Mouse (Mus musculus) forebrain, embryonic 16.5 days (tissue): ENCODE measurements around the gene Slc6a18. TPM values are rescaled to one million over a fixed set of nuclear protein-coding genes. Genes with fewer than 3 reads are reported as not detected.
A peak's percentile ranks its signal among the peaks of the same experiment; 100 is the strongest.

Experiments used
- ATAC-seq: fragments of 200-750 bp; cut with Nextera tagmentation; 2 replicates; pipeline ENCODE4 v1.8.0; 2017; ENCODE audit warnings: mild to moderate bottlenecking, moderate library complexity
- H3K27ac ChIP-seq: fragments of 300-500 bp; sonication (generic); 2 replicates; pipeline ENCODE4 v1.5.1; 2014; ENCODE audit warnings: low read length, control low read depth
- H3K27me3 ChIP-seq: fragments of 300-500 bp; sonication (generic); replicated peaks from 2 replicates; pipeline ENCODE4 v1.6.1; 2014; ENCODE audit warnings: low read length; ENCODE audit not compliant: control insufficient read depth, insufficient read depth
- H3K36me3 ChIP-seq: fragments of 300-500 bp; sonication (generic); 2 replicates; pipeline ENCODE4 v1.6.1; 2014; ENCODE audit not compliant: control insufficient read depth, insufficient read depth
- H3K4me1 ChIP-seq: fragments of 300-500 bp; sonication (generic); replicated peaks from 2 replicates; pipeline ENCODE4 v1.6.1; 2014; ENCODE audit warnings: low read length; ENCODE audit not compliant: control insufficient read depth, insufficient read depth
- H3K4me2 ChIP-seq: fragments of 300-500 bp; sonication (generic); 2 replicates; pipeline ENCODE4 v1.6.1; 2014; ENCODE audit warnings: mild to moderate bottlenecking, low read length, control low read depth
- H3K4me3 ChIP-seq: fragments of 300-500 bp; sonication (generic); replicated peaks from 2 replicates; pipeline ENCODE4 v1.5.1; 2014; ENCODE audit warnings: mild to moderate bottlenecking, low read length, control low read depth
- H3K9ac ChIP-seq: fragments of 300-500 bp; sonication (generic); replicated peaks from 2 replicates; pipeline ENCODE4 v1.6.1; 2014; ENCODE audit warnings: low read depth, low read length, control low read depth
- H3K9me3 ChIP-seq: fragments of 300-500 bp; sonication (generic); 2 replicates; pipeline ENCODE4 v1.6.1; 2016; ENCODE audit warnings: low read length; ENCODE audit not compliant: control insufficient read depth
- WGBS: fragments of 180-500 bp; shearing (Covaris S2); extraction: QIAGEN DNeasy Blood & Tissue Kit; methylation state at CpG from one replicate; pipeline ENCODE4 v1.1.7; 2014; 5-methylcytosine and 5-hydroxymethylcytosine counted together
- polyA plus RNA-seq: library from polyadenylated mRNA; unstranded; fragments of >200 nt; fragmentation: Nextera tagmentation; extraction: Ambion mirVana; gene quantifications from 2 replicates; pipeline ENCODE4 v1.2.1, GENCODE M21; 2015

Slc6a18 gene
- polyA plus RNA-seq, 1 experiment from 2014 or later = not detected

GRCm38 (mm10) chr13:73693333-73693732 lies 15.5 kb upstream of the Slc6a18 start:
- no peak overlapping the region for H3K9ac ChIP-seq
- H3K36me3 ChIP-seq = no peaks in the 10 kb centered on the region
- H3K4me2 ChIP-seq = no peak overlapping the region
- WGBS = 76% methylated on average over 2 of the region's 2 CpGs
- H3K27ac ChIP-seq = no peak overlapping the region
- no peaks in the 10 kb centered on the region for H3K27me3 ChIP-seq
- H3K4me3 ChIP-seq = no peak overlapping the region
- no peaks in the 10 kb centered on the region for H3K4me1 ChIP-seq
- H3K9me3 ChIP-seq = no peaks in the 10 kb centered on the region
- no peak for ATAC-seq

DNA sequence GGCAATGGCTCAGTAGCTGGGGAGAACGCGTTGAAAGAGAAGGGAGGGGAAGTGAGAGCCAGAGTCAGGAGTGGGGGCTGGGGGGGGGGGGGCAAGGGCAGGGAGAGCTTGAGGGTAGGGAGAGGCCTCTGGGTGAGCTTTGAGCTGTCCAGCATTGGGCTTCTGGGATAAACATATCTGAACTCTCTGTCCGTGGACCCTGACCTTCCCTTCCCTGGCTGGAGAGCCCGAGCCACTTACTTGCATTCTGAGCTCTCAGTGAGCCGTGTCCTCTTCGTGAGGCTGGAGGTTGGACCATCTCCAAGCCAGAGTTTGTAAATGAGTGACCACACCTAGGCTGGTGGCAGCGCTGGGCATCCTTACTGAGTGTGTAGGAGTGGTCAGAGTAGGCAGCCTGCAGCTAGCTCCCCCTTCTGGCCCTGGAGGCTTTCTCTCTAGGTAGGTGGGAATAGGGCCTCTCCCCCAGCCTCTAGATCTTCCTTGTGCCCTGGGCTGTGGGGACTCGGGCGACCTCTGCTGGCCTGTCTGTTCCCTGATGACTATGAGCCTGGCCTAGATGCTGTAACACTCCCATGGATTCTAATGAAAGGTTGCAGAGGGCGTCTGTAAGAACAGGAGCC lies 14.5 kb upstream of the Slc6a18 start:
- Histone ChIP-seq H3K9ac (no peak overlapping the region), H3K4me1 (no peaks in the 10 kb centered on the region), H3K27me3 (no peaks in the 10 kb centered on the region), H3K27ac (no peak overlapping the region), H3K4me2 (no peak overlapping the region), H3K4me3 (no peak overlapping the region), H3K36me3 (no peaks in the 10 kb centered on the region), H3K9me3 (no peaks in the 10 kb centered on the region)
- ATAC-seq = peak; percentile 63
- 26% methylated on average over 10 of the region's 10 CpGs for WGBS

- Histone ChIP-seq H3K9ac (no peak overlapping the region), H3K4me3 (no peak overlapping the region), H3K4me2 (no peak overlapping the region), H3K9me3 (no peaks in the 10 kb centered on the region), H3K27ac (no peak overlapping the region), H3K36me3 (no peaks in the 10 kb centered on the region), H3K4me1 (no peaks in the 10 kb centered on the region), H3K27me3 (no peaks in the 10 kb centered on the region)
- 75% methylated on average over 4 of the region's 4 CpGs for WGBS
- ATAC-seq = no peak
Measured at GRCm38 (mm10) chr13:73688934-73689333, 11.1 kb upstream of the Slc6a18 start.

- WGBS = 75% methylated on average over 3 of the region's 3 CpGs
- Histone ChIP-seq H3K27me3 (no peaks in the 10 kb centered on the region), H3K4me1 (no peaks in the 10 kb centered on the region), H3K27ac (no peak overlapping the region), H3K36me3 (no peaks in the 10 kb centered on the region), H3K4me2 (no peak overlapping the region), H3K9ac (no peak overlapping the region), H3K9me3 (no peaks in the 10 kb centered on the region), H3K4me3 (no peak overlapping the region)
- no peak for ATAC-seq
Measured at GRCm38 (mm10) chr13:73687601-73688000, 9.8 kb upstream of the Slc6a18 start.

DNA sequence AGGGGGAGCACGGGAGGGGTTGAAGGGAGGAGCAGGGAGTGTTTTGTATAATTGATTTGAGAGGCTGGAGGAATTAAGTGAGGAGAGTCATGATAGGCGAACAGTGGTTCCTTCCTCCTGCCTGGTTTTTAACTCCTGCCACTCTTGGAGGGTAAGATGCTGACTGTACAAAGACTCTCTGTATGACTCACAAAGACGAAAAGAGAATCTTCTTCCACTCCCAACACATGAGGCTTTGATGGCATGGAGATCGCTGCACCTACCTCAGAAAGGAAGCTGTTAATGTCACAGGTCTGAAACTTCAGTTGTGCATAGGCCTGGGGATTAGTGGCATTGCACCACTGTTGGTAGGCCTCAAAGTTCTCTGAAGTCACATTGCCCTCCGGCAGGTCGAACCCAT lies 7.7 kb upstream of the Slc6a18 start:
- ATAC-seq = no peak
- Histone ChIP-seq H3K36me3 (no peaks in the 10 kb centered on the region), H3K27ac (no peak overlapping the region), H3K9ac (no peak overlapping the region), H3K9me3 (no peaks in the 10 kb centered on the region), H3K27me3 (no peaks in the 10 kb centered on the region), H3K4me3 (no peak overlapping the region), H3K4me1 (no peaks in the 10 kb centered on the region), H3K4me2 (no peak overlapping the region)
- WGBS = 88% methylated on average over 6 of the region's 6 CpGs

GRCm38 (mm10) chr13:73684412-73684811 lies 6.6 kb upstream of the Slc6a18 start:
- H3K36me3 ChIP-seq = no peaks in the 10 kb centered on the region
- no peak overlapping the region for H3K9ac ChIP-seq
- no peak overlapping the region for H3K4me3 ChIP-seq
- H3K27ac ChIP-seq = no peak overlapping the region
- 78% methylated on average over 1 of the region's 1 CpGs for WGBS
- ATAC-seq = no peak
- no peaks in the 10 kb centered on the region for H3K27me3 ChIP-seq
- H3K9me3 ChIP-seq = no peaks in the 10 kb centered on the region
- H3K4me2 ChIP-seq = no peak overlapping the region
- no peaks in the 10 kb centered on the region for H3K4me1 ChIP-seq

DNA sequence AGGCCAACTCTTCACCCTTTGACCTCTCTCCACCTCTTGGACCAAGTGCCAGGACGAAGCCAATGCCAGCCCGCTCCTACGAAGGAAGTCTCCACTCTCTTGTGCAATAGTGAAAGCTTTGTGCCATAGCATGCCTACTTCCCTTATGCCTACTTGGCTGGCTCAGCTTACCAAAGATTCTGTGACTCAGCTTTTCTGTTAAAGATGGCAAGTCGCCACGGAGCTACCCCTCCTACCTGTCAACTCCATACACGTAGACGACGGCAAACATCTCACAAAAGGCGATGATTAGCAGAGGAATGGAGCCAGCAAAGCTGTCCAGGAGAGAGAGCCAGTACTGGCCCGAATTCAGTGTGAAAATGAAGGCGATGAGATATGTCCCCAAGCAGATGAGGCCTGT lies 5.9 kb upstream of the Slc6a18 start:
- no peak overlapping the region for H3K9ac ChIP-seq
- ATAC-seq = no peak
- no peaks in the 10 kb centered on the region for H3K27me3 ChIP-seq
- no peak overlapping the region for H3K4me3 ChIP-seq
- no peaks in the 10 kb centered on the region for H3K4me1 ChIP-seq
- no peak overlapping the region for H3K27ac ChIP-seq
- H3K9me3 ChIP-seq = no peaks in the 10 kb centered on the region
- no peaks in the 10 kb centered on the region for H3K36me3 ChIP-seq
- WGBS = 76% methylated on average over 11 of the region's 11 CpGs
- no peak overlapping the region for H3K4me2 ChIP-seq

GRCm38 (mm10) chr13:73682226-73682625 lies 4.4 kb upstream of the Slc6a18 start:
- Histone ChIP-seq H3K27me3 (no peaks in the 10 kb centered on the region), H3K4me2 (no peak overlapping the region), H3K36me3 (no peaks in the 10 kb centered on the region), H3K9me3 (no peaks in the 10 kb centered on the region), H3K27ac (no peak overlapping the region), H3K4me1 (no peaks in the 10 kb centered on the region), H3K4me3 (no peak overlapping the region), H3K9ac (no peak overlapping the region)
- ATAC-seq = no peak
- WGBS = 92% methylated on average over 2 of the region's 2 CpGs

DNA sequence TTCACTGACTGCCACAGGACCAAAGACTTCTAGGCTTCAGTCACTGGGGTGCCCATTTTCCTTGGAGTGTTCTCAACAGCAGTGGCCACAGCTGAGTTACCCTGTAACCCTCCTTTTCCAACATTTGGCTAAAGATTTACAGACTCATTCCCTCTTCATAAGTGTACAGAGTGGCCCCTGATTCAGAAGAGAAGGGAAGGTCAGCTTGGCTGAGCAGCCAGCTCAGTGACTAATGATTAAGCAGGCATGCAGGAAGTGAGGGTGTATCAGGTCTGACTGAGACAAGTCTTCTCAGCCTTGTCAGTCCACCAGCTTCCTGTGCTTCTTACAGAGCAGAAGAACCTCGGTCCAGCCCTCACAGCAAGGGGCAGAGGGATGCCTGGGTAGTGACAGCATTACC lies 2.6 kb upstream of the Slc6a18 start:
- ATAC-seq = no peak
- Histone ChIP-seq H3K4me2 (no peak overlapping the region), H3K9ac (no peak overlapping the region), H3K27ac (no peak overlapping the region), H3K4me3 (no peak overlapping the region), H3K9me3 (no peaks in the 10 kb centered on the region), H3K36me3 (no peaks in the 10 kb centered on the region), H3K27me3 (no peaks in the 10 kb centered on the region), H3K4me1 (no peaks in the 10 kb centered on the region)
- 41% methylated on average over 1 of the region's 1 CpGs for WGBS

DNA sequence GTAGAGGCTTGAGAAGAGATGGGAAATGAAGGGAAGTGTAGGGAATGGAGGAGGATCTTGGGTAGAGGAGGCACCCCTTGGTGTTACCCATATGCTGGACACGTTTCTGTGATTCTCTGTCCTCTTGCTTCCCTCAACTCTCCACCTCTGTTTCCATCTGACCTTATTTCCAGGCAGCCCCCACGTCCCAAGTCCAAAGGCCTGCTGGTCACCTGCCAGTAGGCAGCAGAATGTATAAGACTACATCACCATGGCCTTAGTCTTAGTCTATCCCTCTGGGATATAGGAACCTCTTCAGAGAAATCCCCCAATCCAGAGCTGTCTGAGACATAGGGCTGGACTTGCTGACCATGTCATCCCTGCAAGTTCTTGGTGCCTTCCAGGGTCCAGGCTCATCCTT lies 1.5 kb upstream of the Slc6a18 start:
- H3K9ac ChIP-seq = no peak overlapping the region
- H3K4me1 ChIP-seq = no peaks in the 10 kb centered on the region
- no peaks in the 10 kb centered on the region for H3K36me3 ChIP-seq
- ATAC-seq = no peak
- no peak overlapping the region for H3K27ac ChIP-seq
- H3K4me2 ChIP-seq = no peak overlapping the region
- no peak overlapping the region for H3K4me3 ChIP-seq
- H3K9me3 ChIP-seq = no peaks in the 10 kb centered on the region
- H3K27me3 ChIP-seq = no peaks in the 10 kb centered on the region
- WGBS = 54% methylated on average over 2 of the region's 2 CpGs
